Mouse (Mus musculus): ENCODE results near the gene Olfr1124. TPM values are rescaled to one million over a fixed set of nuclear protein-coding genes. Genes with fewer than 3 reads are reported as not detected.

The Olfr1124 gene
- polyA plus RNA-seq (2017; shearing (Covaris generic)): 0.35 TPM

DNA sequence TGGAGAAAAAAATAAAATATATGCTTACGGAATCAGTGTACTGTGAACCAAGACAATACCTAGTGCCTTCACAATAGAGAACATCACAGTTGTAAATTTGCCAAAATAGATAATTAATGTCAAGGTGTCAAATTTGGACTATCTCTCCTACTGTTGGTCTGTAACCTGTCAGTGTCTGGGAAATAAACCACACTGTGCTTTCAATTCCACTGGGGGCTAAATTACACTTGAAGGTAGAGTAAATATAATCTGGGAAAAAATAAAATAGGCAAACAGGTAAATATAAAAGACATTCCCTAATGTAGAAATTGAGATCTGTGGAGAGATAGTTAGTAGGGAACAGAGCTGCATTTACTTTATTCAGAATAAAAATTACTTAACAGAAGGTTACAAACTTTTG is at the start of gene Olfr1124:
Gene Olfr1124 (plus strand): TSS at position 301 of the 400 bp plus-strand sequence.

DNA sequence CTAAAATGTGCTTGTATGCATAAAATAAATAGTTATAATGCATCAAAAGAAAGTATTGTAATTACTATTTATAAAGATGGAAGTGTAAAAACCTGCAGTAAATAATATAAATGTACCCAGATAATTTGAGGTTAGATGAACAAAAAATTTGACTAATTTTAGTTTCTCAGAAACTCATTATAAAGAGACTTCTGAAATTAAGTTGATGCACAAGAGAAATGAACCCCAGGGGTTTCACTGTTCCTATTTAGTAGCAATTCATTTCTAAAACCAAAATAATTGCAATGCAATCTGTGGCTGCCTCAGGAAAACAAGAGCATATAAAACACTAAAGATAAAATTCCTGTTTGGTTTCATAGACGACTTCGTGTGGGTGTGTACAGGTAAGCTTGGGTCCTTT is 44.5 kb upstream of the Olfr1124 start, which contains the start of gene Olfr1122:
Gene Olfr1122 (plus strand): TSS at position 301 of the 400 bp plus-strand sequence.

DNA sequence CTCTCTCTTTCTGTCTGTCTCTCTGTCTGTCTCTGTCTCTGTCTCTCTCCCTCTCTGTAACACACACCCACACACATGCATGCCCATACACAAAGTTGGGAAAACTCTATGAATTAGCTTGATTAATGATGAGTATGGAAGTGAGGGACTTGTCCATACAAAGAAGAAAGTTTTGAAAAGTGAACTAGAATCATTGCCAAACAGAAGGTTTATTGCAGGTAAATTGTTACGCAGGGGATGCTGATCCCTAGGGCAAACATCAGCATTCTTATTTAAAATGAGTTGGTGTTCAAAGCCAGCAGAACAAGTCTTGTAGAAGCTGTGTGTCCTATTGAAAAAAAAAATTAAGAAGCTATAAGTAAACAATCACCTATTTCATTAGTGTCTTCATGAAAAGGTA is 13.7 kb upstream of the Olfr1124 start, which contains the start of gene Olfr1123:
Gene Olfr1123 (plus strand): TSS at position 301 of the 400 bp plus-strand sequence.

DNA sequence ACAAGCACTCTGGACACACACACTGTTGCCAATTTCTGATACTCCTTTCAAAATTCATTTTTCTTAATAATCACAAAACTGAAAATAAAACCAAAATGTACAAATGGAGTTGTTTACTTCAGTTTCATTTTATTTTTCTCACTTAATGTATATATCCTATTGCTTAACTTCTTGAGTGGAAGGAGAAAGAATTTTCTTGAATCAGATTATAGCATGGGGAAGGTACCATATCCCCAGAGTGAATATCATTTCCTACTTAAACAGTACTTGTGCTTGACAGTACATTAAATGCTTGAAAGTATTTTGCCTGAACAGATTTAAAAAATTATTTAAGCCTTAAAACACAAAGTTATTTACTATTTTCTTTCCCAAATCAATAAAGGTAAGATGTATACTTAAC is 23.6 kb downstream of the Olfr1124 start, which contains the start of gene Olfr1126:
Gene Olfr1126 (plus strand): TSS at position 301 of the 400 bp plus-strand sequence.

Other genes with a start within 250 kb of the Olfr1124 start
- gene Olfr1112, start 242.5 kb upstream of the Olfr1124 start, polyA plus RNA-seq (2017; shearing (Covaris generic)): not detected
- not detected for gene Olfr1113, start 221.3 kb upstream of the Olfr1124 start, polyA plus RNA-seq (2017; shearing (Covaris generic))
- gene Olfr1115, start 182.3 kb upstream of the Olfr1124 start, polyA plus RNA-seq (2017; shearing (Covaris generic)): not detected
- gene Olfr1116, start 162.7 kb upstream of the Olfr1124 start, polyA plus RNA-seq (2017; shearing (Covaris generic)): 0.15 TPM
- not detected for gene Olfr1118, start 122.7 kb upstream of the Olfr1124 start, polyA plus RNA-seq (2017; shearing (Covaris generic))
- gene Olfr1120, start 75.5 kb upstream of the Olfr1124 start, polyA plus RNA-seq (2017; shearing (Covaris generic)): not detected
- gene Olfr1121, start 60.4 kb upstream of the Olfr1124 start, polyA plus RNA-seq (2017; shearing (Covaris generic)): not detected
- 0.35 TPM for gene Olfr1122, start 44.4 kb upstream of the Olfr1124 start, polyA plus RNA-seq (2017; shearing (Covaris generic))
- gene Olfr1123, start 13.6 kb upstream of the Olfr1124 start, polyA plus RNA-seq (2017; shearing (Covaris generic)): not detected
- not detected for gene Olfr1126, start 23.7 kb downstream of the Olfr1124 start, polyA plus RNA-seq (2017; shearing (Covaris generic))
- not detected for gene Pramel7, start 66.8 kb downstream of the Olfr1124 start, polyA plus RNA-seq (2017; shearing (Covaris generic))
- gene Pramel6, start 76.3 kb downstream of the Olfr1124 start, polyA plus RNA-seq (2017; shearing (Covaris generic)): not detected
- gene Olfr153, start 101.5 kb downstream of the Olfr1124 start, polyA plus RNA-seq (2017; shearing (Covaris generic)): not detected
- not detected for gene Olfr1128, start 115.3 kb downstream of the Olfr1124 start, polyA plus RNA-seq (2017; shearing (Covaris generic))
- not detected for gene Olfr1129, start 143.6 kb downstream of the Olfr1124 start, polyA plus RNA-seq (2017; shearing (Covaris generic))
- not detected for gene Olfr1130, start 175.9 kb downstream of the Olfr1124 start, polyA plus RNA-seq (2017; shearing (Covaris generic))
- gene Olfr1131, start 196.8 kb downstream of the Olfr1124 start, polyA plus RNA-seq (2017; shearing (Covaris generic)): not detected
- gene Olfr1132, start 207.3 kb downstream of the Olfr1124 start, polyA plus RNA-seq (2017; shearing (Covaris generic)): not detected
- gene Olfr1133, start 217.1 kb downstream of the Olfr1124 start, polyA plus RNA-seq (2017; shearing (Covaris generic)): not detected
- gene Olfr1134, start 228.2 kb downstream of the Olfr1124 start, polyA plus RNA-seq (2017; shearing (Covaris generic)): not detected
- not detected for gene Olfr1135, start 243.4 kb downstream of the Olfr1124 start, polyA plus RNA-seq (2017; shearing (Covaris generic))

Measured in effector memory CD4-positive, alpha-beta T cell, adult 5 months (primary cell).